Mouse (Mus musculus) kidney, postnatal 10 days (tissue): Measurements from ENCODE around the gene Palm3.
"Not testable (repeated sequence)": the region's sequence is repeated elsewhere in the genome, so short reads cannot be mapped to it uniquely, and the experiment has no call there.

Experiments used
- DNase-seq: peaks from one replicate; pipeline ENCODE4 v3.0.0; 2021; ENCODE audit warnings: mixed read lengths

The Palm3 gene

GRCm38 (mm10) chr8:83998231-83999056, 22.8 kb upstream of the Palm3 start:
- peak; percentile 78 for DNase-seq

GRCm38 (mm10) chr8:83999057-83999705, 22.1 kb upstream of the Palm3 start:
- no peak for DNase-seq

DNA sequence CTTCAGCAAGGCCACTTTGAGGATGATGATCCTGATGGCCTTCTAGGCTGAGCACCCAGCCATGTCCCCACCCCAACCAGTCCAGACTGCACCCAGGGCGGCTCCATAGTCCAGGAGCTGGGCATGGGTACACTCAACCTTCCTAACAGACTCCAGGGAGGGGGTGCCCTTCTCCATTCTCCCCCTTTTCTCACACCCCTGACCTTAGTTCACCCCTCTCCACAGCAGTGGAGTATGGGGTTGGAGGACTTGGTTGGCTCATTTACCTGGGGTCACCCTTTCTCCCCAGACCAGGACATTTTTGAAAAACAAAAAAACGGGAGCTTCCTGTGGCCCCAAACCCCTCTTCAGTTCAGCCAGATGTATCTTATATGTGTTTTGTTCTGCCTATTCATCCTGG, 21.4 kb upstream of the Palm3 start:
- no peak for DNase-seq

- DNase-seq, result peak; percentile 38
These were observed 19.8 kb upstream of the Palm3 start, which contains the start of gene 1700067K01Rik for GRCm38 (mm10) chr8:84001281-84002000. TSS of gene 1700067K01Rik (plus strand) at chr8:84001502.

DNA sequence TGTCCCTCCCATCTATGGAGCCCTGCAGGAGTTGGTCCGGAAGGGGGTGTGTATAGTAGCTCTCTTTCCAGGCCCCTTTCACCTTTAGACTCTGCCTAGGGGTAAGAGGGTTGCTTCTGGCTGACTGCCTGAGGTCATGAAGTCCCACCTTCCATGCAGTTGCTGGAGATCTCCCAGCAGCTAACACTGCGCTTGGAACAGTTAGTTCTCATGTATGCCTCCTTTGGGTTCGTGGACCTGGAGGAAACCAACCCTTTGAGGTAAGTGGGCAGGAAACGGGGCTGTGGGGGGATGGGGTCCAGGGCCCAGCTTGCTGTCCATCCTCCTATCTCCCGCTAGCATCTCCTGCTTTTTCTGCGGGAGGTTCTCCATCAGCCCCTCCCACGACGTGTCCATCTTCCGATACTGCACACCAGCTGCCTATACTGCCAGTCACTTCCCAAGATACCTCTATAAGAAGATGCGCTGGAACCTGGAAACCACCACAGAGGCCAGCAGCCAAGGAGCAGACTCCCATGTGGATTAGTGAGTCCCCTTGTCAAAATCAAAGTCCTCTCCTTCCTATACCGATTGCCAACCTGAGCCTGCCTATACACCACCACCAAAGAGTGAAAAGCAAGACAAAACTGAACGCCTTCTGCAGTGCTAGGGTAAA, 18.2 kb upstream of the Palm3 start:
- DNase-seq, result peak; percentile 47

- no peak for DNase-seq
These were observed 17.5 kb upstream of the Palm3 start for GRCm38 (mm10) chr8:84003612-84004246.

DNA sequence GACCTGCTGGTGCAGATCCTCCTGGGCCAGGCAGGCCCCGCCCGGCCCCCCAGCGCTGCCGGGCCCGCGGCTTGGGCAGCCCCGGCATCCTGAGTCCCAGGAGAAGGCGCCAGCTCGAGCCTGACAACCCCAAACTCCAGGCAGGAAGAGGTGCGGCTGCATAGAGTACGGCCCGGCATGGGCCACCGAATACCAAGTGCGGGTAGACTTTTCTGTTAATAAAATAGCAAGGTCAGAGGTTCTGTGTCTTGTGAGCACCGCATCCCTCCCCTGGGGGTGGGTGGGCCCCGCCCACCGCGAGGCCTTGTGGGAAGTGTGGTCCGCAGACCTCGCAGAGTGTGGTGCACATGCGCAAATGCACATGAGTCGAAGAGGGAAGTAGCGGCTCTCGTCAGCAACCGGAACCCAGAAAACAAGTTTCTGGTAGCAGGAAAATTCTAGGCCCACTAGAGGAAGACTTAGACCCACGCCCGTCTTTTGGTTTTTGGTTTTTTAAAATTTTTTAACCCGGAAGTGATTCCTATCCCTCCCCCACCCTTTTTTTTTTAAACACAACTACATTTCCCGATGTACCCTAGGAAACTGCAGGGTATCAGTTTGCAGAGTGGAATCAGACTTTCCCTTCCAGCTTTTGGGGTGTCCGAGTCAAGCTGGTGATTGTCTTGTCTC, 16.6 kb upstream of the Palm3 start:
- peak; percentile 96 for DNase-seq

GRCm38 (mm10) chr8:84005502-84005901, 15.8 kb upstream of the Palm3 start:
- DNase-seq, result not testable (repeated sequence)

GRCm38 (mm10) chr8:84008362-84008761, 12.9 kb upstream of the Palm3 start:
- peak; percentile 35 for DNase-seq

DNA sequence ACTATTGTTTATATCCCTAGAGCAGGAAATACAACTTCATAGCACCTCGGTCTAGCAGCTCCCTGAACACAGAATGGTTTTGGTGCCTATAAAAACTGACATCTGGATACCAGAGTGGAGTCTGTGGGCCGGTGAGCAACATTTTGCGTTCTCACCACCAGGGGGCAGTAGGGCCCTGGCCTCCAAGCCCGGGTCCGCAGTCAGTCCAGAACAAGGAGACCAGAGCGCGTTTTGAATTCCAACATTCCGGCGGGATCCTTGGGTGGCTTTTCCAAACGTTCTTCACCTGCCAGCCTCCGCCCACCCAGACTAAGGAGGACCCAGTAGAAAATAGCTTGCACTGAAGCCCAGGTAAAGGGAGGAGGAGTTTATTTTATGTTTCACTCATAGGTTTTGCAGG, 11.4 kb upstream of the Palm3 start:
- DNase-seq, result peak; percentile 95

- peak; percentile 91 for DNase-seq
These were observed 10.4 kb upstream of the Palm3 start for GRCm38 (mm10) chr8:84010625-84011611.

- DNase-seq, result peak; percentile 79
These were observed 9.4 kb upstream of the Palm3 start, which contains the start of gene 2210011C24Rik for GRCm38 (mm10) chr8:84011705-84012498. TSS of gene 2210011C24Rik (minus strand) at chr8:84012171.

DNA sequence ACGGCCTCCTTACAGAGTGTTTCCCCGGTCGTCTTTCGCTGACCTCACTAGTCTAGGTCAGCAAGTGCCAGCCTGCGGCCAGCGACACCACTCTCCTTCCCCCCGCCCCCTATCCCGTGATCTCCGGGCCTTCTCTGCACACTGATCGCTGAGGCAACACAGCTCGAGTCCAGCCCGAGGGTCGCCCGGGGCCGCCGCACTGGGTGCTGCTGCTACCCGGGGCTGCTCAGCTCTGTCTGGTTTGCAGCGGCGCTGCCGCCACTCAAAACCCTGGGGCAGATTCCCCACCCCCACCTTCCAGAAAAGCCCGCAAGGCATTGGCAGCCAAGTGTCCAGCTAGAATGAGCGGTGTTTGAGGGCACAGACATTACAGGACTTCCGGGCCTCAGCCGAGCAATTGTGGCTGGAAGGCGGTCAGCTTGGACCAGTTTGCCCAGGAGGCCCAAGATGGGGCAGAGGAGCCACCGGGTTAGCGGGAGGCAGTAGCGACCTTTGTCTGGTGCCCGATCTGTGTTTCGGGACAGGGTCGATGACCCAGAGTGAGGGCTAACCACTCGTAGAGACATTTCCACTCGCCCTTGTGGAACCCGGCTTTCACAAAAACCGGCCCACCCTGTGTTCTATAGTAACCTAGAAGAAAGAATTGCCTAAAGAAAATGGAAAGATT, 8.6 kb upstream of the Palm3 start:
- DNase-seq, result peak; percentile 70

- no peak for DNase-seq
These were observed 5.4 kb upstream of the Palm3 start for GRCm38 (mm10) chr8:84015833-84016232.

DNA sequence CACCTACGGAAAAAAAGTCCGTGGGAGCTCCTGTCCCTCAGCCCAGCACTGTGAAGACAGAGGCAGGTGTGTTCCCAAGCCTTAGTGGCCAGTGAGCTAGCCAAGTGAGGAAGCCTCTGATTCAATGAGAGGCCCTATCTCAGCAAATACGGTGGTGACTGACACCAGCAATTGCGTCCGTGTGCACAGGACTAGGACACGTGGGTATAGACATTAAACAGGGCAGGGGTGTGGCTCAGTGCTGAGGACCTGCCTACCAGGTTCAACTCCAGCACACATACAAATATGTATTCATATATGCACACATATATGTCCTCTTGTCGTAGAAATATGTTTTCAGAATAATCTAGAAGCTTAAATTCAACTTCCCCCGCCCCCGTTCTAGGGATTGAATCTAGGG, 1.5 kb upstream of the Palm3 start:
- no peak for DNase-seq

GRCm38 (mm10) chr8:84021569-84021968, 298 bp downstream of the Palm3 start:
- DNase-seq, result peak; percentile 30

DNA sequence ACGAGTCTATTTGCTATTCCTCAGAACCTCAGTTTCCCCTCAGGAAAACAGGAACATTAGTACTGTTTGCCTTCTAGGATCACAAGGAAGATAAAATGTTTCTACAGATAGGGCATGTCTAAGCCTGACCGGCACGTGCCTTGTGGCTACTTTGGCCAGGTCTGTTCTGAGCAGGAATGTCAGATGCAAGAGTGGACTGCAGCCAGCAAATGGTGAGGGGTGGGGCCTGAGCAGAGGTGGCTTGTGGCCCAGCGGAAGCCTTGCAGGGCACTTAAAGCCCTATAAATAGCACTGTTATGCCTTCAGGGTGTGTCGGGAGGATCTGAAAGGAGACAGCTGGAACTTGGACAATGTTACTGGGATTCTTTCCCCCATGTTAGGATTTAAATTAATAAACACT, 1.8 kb downstream of the Palm3 start:
- DNase-seq, result peak; percentile 84

- peak; percentile 70 for DNase-seq
These were observed 2.4 kb downstream of the Palm3 start for GRCm38 (mm10) chr8:84023631-84024030.

DNA sequence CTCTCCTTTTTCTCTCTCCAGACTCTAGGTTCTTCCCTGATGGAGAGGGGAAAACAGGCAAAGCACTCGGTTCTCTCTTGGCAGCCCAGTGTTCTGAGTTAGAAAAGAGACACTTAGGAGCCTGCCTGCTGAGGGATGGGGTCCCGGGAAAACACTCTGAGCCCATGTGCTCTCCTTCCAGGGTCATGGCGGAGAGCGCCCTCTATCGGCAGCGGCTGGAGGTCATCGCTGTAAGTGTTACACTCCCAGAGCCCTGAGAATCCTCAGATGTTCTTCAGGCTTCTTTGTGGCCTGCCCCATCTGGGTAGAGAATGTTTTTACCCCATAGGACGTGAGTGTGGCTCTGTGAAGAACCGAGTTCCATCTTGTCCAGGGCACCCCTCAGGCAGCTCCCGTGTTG, 2.9 kb downstream of the Palm3 start:
- DNase-seq, result peak; percentile 85
